ENCODE assay signal across 8 mouse cellular contexts in genomic region chr4:149306712-149307595, GRCm38 (mm10). TPM values are rescaled to one million over a fixed set of nuclear protein-coding genes. Genes with fewer than 3 reads are reported as not detected.
A peak's percentile ranks its signal among the peaks of the same experiment; 100 is the strongest.
DNase-seq lines count a peak whose midpoint lies in the region; ATAC-seq lines count a peak whose summit lies in the region.

No protein-coding gene starts in this region.

- DNase-seq in ZHBTc4 (ENCODE audit: low read depth, low spot score): peak; percentile 58
- DNase-seq in cerebellum, postnatal 25 days: peak; percentile 91 to 93
- DNase-seq in gastrocnemius, adult 18-20 months (ENCODE audit: low spot score): peak; percentile 90
- peak; percentile 75 to 77 for DNase-seq in layer of hippocampus, postnatal 36 days
- DNase-seq in lung, postnatal 14 days: peak; percentile 72
- peak; percentile 71 for DNase-seq in retina, postnatal 7 days (ENCODE audit: low read depth, low spot score)
- DNase-seq in yolk sac, embryonic 10.5 days (ENCODE audit: low spot score): peak; percentile 48

- under 1% methylated on average over 58 of the region's 83 CpGs for WGBS in hindbrain, embryonic 15.5 days

- peak; percentile 67 for ATAC-seq in hindbrain, embryonic 15.5 days (ENCODE audit: low FRiP score, low read depth)

- H3K4me2 ChIP-seq in hindbrain, embryonic 15.5 days: peak overlapping the region; percentile 87

- no peaks in the 10 kb centered on the region for H3K27me3 ChIP-seq in hindbrain, embryonic 15.5 days

- H3K36me3 ChIP-seq in hindbrain, embryonic 15.5 days: no peaks in the 10 kb centered on the region

- H3K4me3 ChIP-seq in hindbrain, embryonic 15.5 days: peak overlapping the region; percentile 99

- no peaks in the 10 kb centered on the region for H3K9me3 ChIP-seq in hindbrain, embryonic 15.5 days

- H3K4me1 ChIP-seq in hindbrain, embryonic 15.5 days (replicated peaks): peaks cover 50% of the 10 kb centered on the region

- peak overlapping the region; percentile 95 for H3K27ac ChIP-seq in hindbrain, embryonic 15.5 days (replicated peaks)

- peak overlapping the region; percentile 100 for H3K9ac ChIP-seq in hindbrain, embryonic 15.5 days

RNA-seq across cellular contexts. Expression of gene Kif1b, which starts 0.5 kb away (rescaled TPM):
- total RNA-seq in gastrocnemius, adult 18-20 months (2021): 100 to 1,000 TPM; 255 to 285 TPM
- 123 and 135 TPM in 2 replicates for polyA plus RNA-seq in hindbrain, embryonic 15.5 days (2015; fragmentation: Nextera tagmentation; extraction: Ambion mirVana)
- 100 to 1,000 TPM; 391 to 406 TPM for total RNA-seq in layer of hippocampus, postnatal 36 days (2021)

Comparison
In these comparisons a context has a peak if more than half of its experiments do, and no peak if none do; other contexts are left out.
1. Peak in every context shown above with its lines: DNase-seq, ATAC-seq, H3K4me3 ChIP-seq and H3K27ac ChIP-seq.